Comparison of ENCODE assay signal across 8 mouse cellular contexts in the genomic region with DNA sequence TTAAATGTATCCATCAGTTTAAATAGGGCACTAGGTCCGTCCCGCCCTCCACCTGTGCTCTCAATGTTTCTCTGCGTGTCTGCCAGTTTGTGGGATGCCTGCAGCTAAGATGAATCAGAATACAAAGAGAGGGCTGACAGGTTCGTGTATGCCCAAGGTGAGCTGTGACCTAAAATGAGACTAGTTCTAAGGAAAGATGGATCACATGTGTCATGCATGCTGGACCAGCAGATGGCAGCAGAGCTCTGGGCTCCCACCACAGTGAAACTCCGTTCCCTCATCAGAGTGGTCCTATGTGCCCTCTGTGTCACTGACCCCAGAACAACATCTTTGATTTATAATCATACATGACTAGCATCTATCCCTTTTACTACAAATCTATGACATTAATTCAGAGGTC.
DNase-seq lines count a peak whose midpoint lies in the region; ATAC-seq and TF ChIP-seq lines count a peak whose summit lies in the region.

No protein-coding gene starts in this region.

- no peak for TF ChIP-seq POLR2A in heart, adult 2 months (IDR thresholded peaks at IDR 0.05; ENCODE audit: insufficient read depth, low read depth, low read length)

- ATAC-seq in embryonic facial prominence, embryonic 12.5 days (ENCODE audit: insufficient number of reproducible peaks, insufficient read depth, low FRiP score, low TSS enrichment) = no peak
- peak; percentile 69 for ATAC-seq in midbrain, embryonic 11.5 days (ENCODE audit: low FRiP score)
- ATAC-seq in stomach, embryonic 14.5 days (ENCODE audit: insufficient number of reproducible peaks, insufficient read depth, low FRiP score, low read depth) = peak; percentile 46; the same call in 1 of the 2 replicates

- H3K27ac ChIP-seq in embryonic facial prominence, embryonic 12.5 days = no peak overlapping the region
- H3K27ac ChIP-seq in heart, adult 2 months = no peak overlapping the region
- H3K27ac ChIP-seq in limb, embryonic 10.5 days = no peak overlapping the region
- peak overlapping the region; percentile 76 for H3K27ac ChIP-seq in midbrain, embryonic 11.5 days (ENCODE audit: low read depth, low read length)
- H3K27ac ChIP-seq in stomach, embryonic 14.5 days (ENCODE audit: low read length) = no peak overlapping the region

- intact Hi-C loops in heart, adult 2 months (cut with DNase I) = loop anchor here (2.0 to 10.0 kb wide), 4 partner anchors 586 to 1576 kb away; partner anchors contain the start of gene Qk

- no peaks in the 10 kb centered on the region for H3K36me3 ChIP-seq in embryonic facial prominence, embryonic 12.5 days
- no peaks in the 10 kb centered on the region for H3K36me3 ChIP-seq in heart, adult 2 months (ENCODE audit: control insufficient read depth, insufficient read depth, low read length)
- H3K36me3 ChIP-seq in limb, embryonic 10.5 days = no peaks in the 10 kb centered on the region
- no peaks in the 10 kb centered on the region for H3K36me3 ChIP-seq in midbrain, embryonic 11.5 days (ENCODE audit: control insufficient read depth, insufficient read depth, low read length)
- no peaks in the 10 kb centered on the region for H3K36me3 ChIP-seq in stomach, embryonic 14.5 days (ENCODE audit: control insufficient read depth, insufficient read depth, low read length)

- H3K9ac ChIP-seq in embryonic facial prominence, embryonic 12.5 days = no peak overlapping the region
- no peak overlapping the region for H3K9ac ChIP-seq in heart, adult 2 months (ENCODE audit: low read depth, low read length)
- H3K9ac ChIP-seq in midbrain, embryonic 11.5 days (ENCODE audit: low read length) = peak overlapping the region; percentile 66
- no peak overlapping the region for H3K9ac ChIP-seq in stomach, embryonic 14.5 days (replicated peaks; ENCODE audit: low read depth, low read length)

- H3K79me2 ChIP-seq in heart, adult 2 months (replicated peaks; ENCODE audit: control insufficient read depth, insufficient read depth, low read length) = no peaks in the 10 kb centered on the region

- no peaks in the 10 kb centered on the region for H3K27me3 ChIP-seq in embryonic facial prominence, embryonic 12.5 days
- no peaks in the 10 kb centered on the region for H3K27me3 ChIP-seq in heart, adult 2 months (ENCODE audit: control insufficient read depth, insufficient read depth, low read length)
- H3K27me3 ChIP-seq in limb, embryonic 10.5 days (ENCODE audit: low read depth, poor library complexity, severe bottlenecking) = peaks cover 7% of the 10 kb centered on the region; the same call in 1 of the 2 replicates
- no peaks in the 10 kb centered on the region for H3K27me3 ChIP-seq in midbrain, embryonic 11.5 days (ENCODE audit: control insufficient read depth, insufficient read depth, low read length)
- H3K27me3 ChIP-seq in stomach, embryonic 14.5 days (ENCODE audit: control insufficient read depth, insufficient read depth, low read length) = no peaks in the 10 kb centered on the region

- H3K4me3 ChIP-seq in embryonic facial prominence, embryonic 12.5 days = peak overlapping the region; percentile 40
- H3K4me3 ChIP-seq in heart, adult 2 months = peak overlapping the region; percentile 53
- peak overlapping the region; percentile 54 for H3K4me3 ChIP-seq in limb, embryonic 10.5 days
- H3K4me3 ChIP-seq in midbrain, embryonic 11.5 days (ENCODE audit: low read depth, low read length) = peak overlapping the region; percentile 37
- peak overlapping the region; percentile 33 for H3K4me3 ChIP-seq in stomach, embryonic 14.5 days (ENCODE audit: low read depth, low read length)

- H3K4me1 ChIP-seq in embryonic facial prominence, embryonic 12.5 days = peaks cover 12% of the 10 kb centered on the region
- peaks cover 1% of the 10 kb centered on the region; the same call in 1 of the 2 replicates for H3K4me1 ChIP-seq in heart, adult 2 months (ENCODE audit: control insufficient read depth, insufficient read depth, low read length)
- peaks cover 15% of the 10 kb centered on the region for H3K4me1 ChIP-seq in limb, embryonic 10.5 days
- H3K4me1 ChIP-seq in midbrain, embryonic 11.5 days (ENCODE audit: control insufficient read depth, insufficient read depth, low read length) = peaks cover 7% of the 10 kb centered on the region
- H3K4me1 ChIP-seq in stomach, embryonic 14.5 days (ENCODE audit: control insufficient read depth, insufficient read depth, low read length) = peaks cover 11% of the 10 kb centered on the region; the same call in 1 of the 2 replicates

- peak; percentile 96; the same call in 1 of the 2 replicates for TF ChIP-seq CTCF in heart, adult 2 months (IDR thresholded peaks at IDR 0.05)

- H3K9me3 ChIP-seq in embryonic facial prominence, embryonic 12.5 days = no peaks in the 10 kb centered on the region
- H3K9me3 ChIP-seq in limb, embryonic 10.5 days (replicated peaks) = no peaks in the 10 kb centered on the region
- no peaks in the 10 kb centered on the region for H3K9me3 ChIP-seq in midbrain, embryonic 11.5 days (ENCODE audit: control insufficient read depth, low read length)
- no peaks in the 10 kb centered on the region for H3K9me3 ChIP-seq in stomach, embryonic 14.5 days (ENCODE audit: control insufficient read depth, low read depth, low read length)

- DNase-seq in A20 (ENCODE audit: low read depth, low spot score) = peak; percentile 30
- DNase-seq in adrenal gland, postnatal 36 days = peak; percentile 65 to 75
- DNase-seq in heart, adult 2 months = peak; percentile 49 to 79
- peak; percentile 59 for DNase-seq in kidney, adult 18-20 months
- DNase-seq in limb, embryonic 10.5 days (ENCODE audit: low spot score) = peak; percentile 85
- DNase-seq in midbrain, embryonic 11.5 days (ENCODE audit: low spot score, missing footprints) = peak; percentile 98

- WGBS in embryonic facial prominence, embryonic 12.5 days = 2% methylated on average over 5 of the region's 5 CpGs
- under 1% methylated on average over 5 of the region's 5 CpGs for WGBS in heart, adult 2 months
- under 1% methylated on average over 5 of the region's 5 CpGs for WGBS in limb, embryonic 10.5 days
- WGBS in midbrain, embryonic 11.5 days = 1% methylated on average over 5 of the region's 5 CpGs
- WGBS in stomach, embryonic 14.5 days = 1% methylated on average over 5 of the region's 5 CpGs

- H3K4me2 ChIP-seq in embryonic facial prominence, embryonic 12.5 days (replicated peaks) = peak overlapping the region; percentile 95
- peak overlapping the region; percentile 73 for H3K4me2 ChIP-seq in midbrain, embryonic 11.5 days
- H3K4me2 ChIP-seq in stomach, embryonic 14.5 days (replicated peaks; ENCODE audit: low read depth, low read length) = peak overlapping the region; percentile 82

- peak; percentile 65; the same call in 1 of the 2 replicates for TF ChIP-seq EP300 in heart, adult 2 months (IDR thresholded peaks at IDR 0.05; ENCODE audit: insufficient read depth, low read depth, low read length)

Comparison
In these comparisons a context has a peak if more than half of its experiments do, and no peak if none do; other contexts are left out.
1. DNase-seq: peak in every context shown above with its lines; median percentile 98 in midbrain, embryonic 11.5 days; 85 in limb, embryonic 10.5 days; 70 in adrenal gland, postnatal 36 days; 64 in heart, adult 2 months; 59 in kidney, adult 18-20 months; 30 in A20.